Mouse (Mus musculus) heart, adult 2 months (tissue): ENCODE data around the gene Rab3d. TPM values are rescaled to one million over a fixed set of nuclear protein-coding genes. Genes with fewer than 3 reads are reported as not detected.

ENCODE experiments used
- DNase-seq, 2 experiments: peaks; one replicate each; pipeline ENCODE4 v3.0.0; 2021
- H3K27ac ChIP-seq: fragments of 200-600 bp; 2 replicates; pipeline ENCODE4 v1.8.1; 2022
- H3K27me3 ChIP-seq: fragments of 200-500 bp; 2 replicates; pipeline ENCODE4 v1.6.1; 2012; ENCODE audit warnings: mild to moderate bottlenecking, low read length, inconsistent platforms, mixed read lengths; ENCODE audit not compliant: control insufficient read depth, insufficient read depth
- H3K36me3 ChIP-seq: fragments of 200-500 bp; 2 replicates; pipeline ENCODE4 v1.6.1; 2012; ENCODE audit warnings: low read length, inconsistent platforms; ENCODE audit not compliant: control insufficient read depth, insufficient read depth
- H3K4me1 ChIP-seq: fragments of 200-500 bp; 2 replicates; pipeline ENCODE4 v1.6.1; 2011; ENCODE audit warnings: low read length; ENCODE audit not compliant: control insufficient read depth, insufficient read depth
- H3K4me3 ChIP-seq: fragments of 200-600 bp; 2 replicates; pipeline ENCODE4 v1.8.1; 2022
- H3K79me2 ChIP-seq: fragments of 200-500 bp; replicated peaks from 2 replicates; pipeline ENCODE4 v1.6.1; 2012; ENCODE audit warnings: mild to moderate bottlenecking, inconsistent platforms, low read length, moderate library complexity, mixed read lengths; ENCODE audit not compliant: control insufficient read depth, insufficient read depth
- H3K9ac ChIP-seq: fragments of 200-500 bp; 2 replicates; pipeline ENCODE4 v1.6.1; 2012; ENCODE audit warnings: low read depth, mild to moderate bottlenecking, control low read depth, inconsistent platforms, low read length, mixed read lengths
- CTCF ChIP-seq: fragments of 200-600 bp; IDR thresholded peaks from 2 replicates; pipeline ENCODE4 v1.8.1; 2022; ENCODE audit warnings: antibody characterized with exemption, mild to moderate bottlenecking, moderate library complexity
- EP300 ChIP-seq: fragments of 200-500 bp; IDR thresholded peaks from 2 replicates; pipeline ENCODE4 v1.6.1; 2011; ENCODE audit warnings: low read depth, low read length, control low read depth; ENCODE audit not compliant: insufficient read depth
- POLR2A ChIP-seq: fragments of 200-500 bp; IDR thresholded peaks from 2 replicates; pipeline ENCODE4 v1.6.1; 2011; ENCODE audit warnings: mild to moderate bottlenecking, low read depth, low read length, control low read depth; ENCODE audit not compliant: insufficient read depth
- WGBS: fragments of 180-500 bp; shearing (Covaris S2); methylation state at CpG from one replicate; pipeline ENCODE4 v1.1.7; 2018; 5-methylcytosine and 5-hydroxymethylcytosine counted together
- intact Hi-C: fragments of 180-260 bp; cut with DNase I; formaldehyde crosslinking; loops from one replicate; pipeline ENCODE4 v1.15.1; 2025
- polyA plus RNA-seq: library from polyadenylated mRNA; depleted of rRNA; stranded (reverse); fragments of >200 nt; gene quantifications from 2 replicates; pipeline ENCODE4 v1.2.3, GENCODE M21; 2012
- total RNA-seq, 2 experiments: library from RNA; stranded (reverse); gene quantifications; 2 replicates each; pipeline ENCODE4 v1.2.3; 2021

The Rab3d gene
- total and polyA plus RNA-seq, 3 experiments = 12.4 to 22.8 (median 13.5) TPM

GRCm38 (mm10) chr9:21960558-21961208 is 42.7 kb upstream of the Rab3d start:
- no peak for TF ChIP-seq POLR2A
- TF ChIP-seq EP300 = no peak
- TF ChIP-seq CTCF = no peak
- no peaks in the 10 kb centered on the region; the same call in 1 of the 2 replicates for H3K4me1 ChIP-seq
- no peak for DNase-seq
- H3K79me2 ChIP-seq = no peaks in the 10 kb centered on the region
- intact Hi-C loops = no loop called here
- H3K27me3 ChIP-seq = no peaks in the 10 kb centered on the region
- no peak overlapping the region; the same call in 1 of the 2 replicates for H3K27ac ChIP-seq
- no peak overlapping the region for H3K9ac ChIP-seq
- H3K4me3 ChIP-seq = no peak overlapping the region
- H3K36me3 ChIP-seq = no peaks in the 10 kb centered on the region
- WGBS = 49% methylated on average over 26 of the region's 26 CpGs

- Histone ChIP-seq H3K4me3 (no peak overlapping the region), H3K27me3 (no peaks in the 10 kb centered on the region), H3K9ac (no peak overlapping the region), H3K4me1 (no peaks in the 10 kb centered on the region; the same call in 1 of the 2 replicates), H3K36me3 (no peaks in the 10 kb centered on the region), H3K27ac (peak overlapping the region; percentile 16), H3K79me2 (no peaks in the 10 kb centered on the region)
- intact Hi-C loops = no loop called here
- no peak for DNase-seq
- no peak for TF ChIP-seq EP300
- 60% methylated on average over 9 of the region's 9 CpGs for WGBS
These were observed 42.1 kb upstream of the Rab3d start for GRCm38 (mm10) chr9:21960135-21960534.

GRCm38 (mm10) chr9:21959244-21959643 is 41.3 kb upstream of the Rab3d start:
- no peak for TF ChIP-seq EP300
- TF ChIP-seq CTCF = no peak
- TF ChIP-seq POLR2A = no peak
- no peak overlapping the region for H3K4me3 ChIP-seq
- no peaks in the 10 kb centered on the region; the same call in 1 of the 2 replicates for H3K4me1 ChIP-seq
- H3K27me3 ChIP-seq = no peaks in the 10 kb centered on the region
- H3K27ac ChIP-seq = no peak overlapping the region
- WGBS = 92% methylated on average over 7 of the region's 7 CpGs
- H3K9ac ChIP-seq = no peak overlapping the region
- H3K36me3 ChIP-seq = no peaks in the 10 kb centered on the region
- no peaks in the 10 kb centered on the region for H3K79me2 ChIP-seq
- intact Hi-C loops = no loop called here
- no peak for DNase-seq

GRCm38 (mm10) chr9:21958372-21958771 is 40.4 kb upstream of the Rab3d start:
- H3K4me3 ChIP-seq = no peak overlapping the region
- H3K9ac ChIP-seq = no peak overlapping the region
- DNase-seq = no peak

GRCm38 (mm10) chr9:21955570-21956281 is 37.7 kb upstream of the Rab3d start, which contains the start of gene Swsap1:
TSS of gene Swsap1 (plus strand) at chr9:21955755.
- TF ChIP-seq CTCF (no peak), POLR2A (peak; percentile 71), EP300 (peak; percentile 69)
- Histone ChIP-seq H3K79me2 (no peaks in the 10 kb centered on the region), H3K4me1 (no peaks in the 10 kb centered on the region), H3K9ac (peak within 1 kb of the TSS; percentile 82), H3K27ac (peak within 1 kb of the TSS; percentile 98), H3K36me3 (no peaks in the 10 kb centered on the region), H3K27me3 (no peaks in the 10 kb centered on the region), H3K4me3 (peak within 1 kb of the TSS; percentile 87)
- intact Hi-C loops = loop anchor here (2.0 kb wide), 2 partner anchors 31 to 47 kb away; partner anchors contain the start of genes Ccdc151 and Prkcsh
- DNase-seq = peak; percentile 99
- WGBS = under 1% methylated on average over 54 of the region's 54 CpGs

More at GRCm38 (mm10) chr9:21958372-21958771, 40.4 kb upstream of the Rab3d start:
- no peak overlapping the region for H3K27ac ChIP-seq
- no peaks in the 10 kb centered on the region for H3K79me2 ChIP-seq
- no peak for TF ChIP-seq POLR2A
- no peak for TF ChIP-seq CTCF
- TF ChIP-seq EP300 = no peak
- 71% methylated on average over 5 of the region's 5 CpGs for WGBS
- H3K36me3 ChIP-seq = no peaks in the 10 kb centered on the region
- no peaks in the 10 kb centered on the region; the same call in 1 of the 2 replicates for H3K4me1 ChIP-seq
- intact Hi-C loops = no loop called here
- H3K27me3 ChIP-seq = no peaks in the 10 kb centered on the region

- Histone ChIP-seq H3K27me3 (no peaks in the 10 kb centered on the region), H3K27ac (peak overlapping the region; percentile 98), H3K79me2 (no peaks in the 10 kb centered on the region), H3K9ac (peak overlapping the region; percentile 35; the same call in 1 of the 2 replicates), H3K4me1 (no peaks in the 10 kb centered on the region), H3K36me3 (no peaks in the 10 kb centered on the region), H3K4me3 (peak overlapping the region; percentile 87)
- WGBS = 2% methylated on average over 18 of the region's 18 CpGs
- TF ChIP-seq POLR2A (no peak), CTCF (peak; percentile 55), EP300 (0 out of 2 replicates have a peak, but pooled peaks have one; percentile 46)
- intact Hi-C loops = loop anchor here (2.0 kb wide), 2 partner anchors 30 to 48 kb away; partner anchors contain the start of genes Ccdc151 and Prkcsh
- no peak for DNase-seq
These were observed 37.2 kb upstream of the Rab3d start for GRCm38 (mm10) chr9:21955225-21955569.
